In genomic region chr13:102755124-102755523, GRCm38 (mm10) we compare ENCODE assay signal across 26 mouse cellular contexts.
"Had no signal": no experiment of that assay in that cellular context is flagged by ENCODE, and none has a peak within 500 bp of the region (broad histone marks: within the 10 kb centered on the region; RNA-seq: fewer than 3 reads in every experiment).

No protein-coding gene starts in this region.

- DNase-seq: cerebellum, adult 9-10 months; cerebellum, adult 9-11 months; cerebellum, postnatal 10 days; cerebellum, postnatal 14 days; cerebellum, postnatal 25 days; cerebellum, postnatal 36 days; embryo, embryonic 11 days; forebrain, postnatal 0 days; gastrocnemius, adult 2 months; gastrocnemius, postnatal 10 days; gastrocnemius, postnatal 14 days; gastrocnemius, postnatal 25 days; gastrocnemius, postnatal 36 days; heart, adult 11 months; heart, adult 18-20 months; heart, adult 2 months had no signal

- H3K27me3 ChIP-seq: embryonic facial prominence, embryonic 12.5 days; embryonic facial prominence, embryonic 13.5 days; embryonic facial prominence, embryonic 15.5 days; forebrain, embryonic 12.5 days; forebrain, embryonic 13.5 days; forebrain, embryonic 15.5 days had no signal

- H3K27ac ChIP-seq: embryonic facial prominence, embryonic 10.5 days; embryonic facial prominence, embryonic 12.5 days; embryonic facial prominence, embryonic 13.5 days; embryonic facial prominence, embryonic 15.5 days; forebrain, embryonic 10.5 days; forebrain, embryonic 12.5 days; forebrain, embryonic 13.5 days; forebrain, embryonic 15.5 days; gastrocnemius, adult 2 months; heart, adult 2 months; heart, embryonic 10.5 days had no signal

- H3K4me3 ChIP-seq: embryonic facial prominence, embryonic 10.5 days; embryonic facial prominence, embryonic 12.5 days; embryonic facial prominence, embryonic 13.5 days; embryonic facial prominence, embryonic 15.5 days; erythroblast, embryonic 14.5 days; forebrain, embryonic 10.5 days; forebrain, embryonic 12.5 days; forebrain, embryonic 13.5 days; forebrain, embryonic 15.5 days; gastrocnemius, adult 2 months; heart, adult 2 months; heart, embryonic 10.5 days had no signal

- H3K9me3 ChIP-seq: embryonic facial prominence, embryonic 10.5 days; embryonic facial prominence, embryonic 12.5 days; embryonic facial prominence, embryonic 13.5 days; embryonic facial prominence, embryonic 15.5 days; forebrain, embryonic 10.5 days; forebrain, embryonic 12.5 days; forebrain, embryonic 13.5 days; forebrain, embryonic 15.5 days; heart, embryonic 10.5 days had no signal

- H3K9ac ChIP-seq: embryonic facial prominence, embryonic 12.5 days; embryonic facial prominence, embryonic 13.5 days; embryonic facial prominence, embryonic 15.5 days; forebrain, embryonic 12.5 days; forebrain, embryonic 13.5 days; forebrain, embryonic 15.5 days; forebrain, postnatal 0 days had no signal

- H3K4me2 ChIP-seq: embryonic facial prominence, embryonic 12.5 days; embryonic facial prominence, embryonic 13.5 days; embryonic facial prominence, embryonic 15.5 days; forebrain, embryonic 12.5 days; forebrain, embryonic 13.5 days; forebrain, embryonic 15.5 days had no signal

- H3K4me1 ChIP-seq: embryonic facial prominence, embryonic 12.5 days; forebrain, embryonic 10.5 days; forebrain, embryonic 12.5 days; forebrain, embryonic 13.5 days; forebrain, embryonic 15.5 days had no signal
